Mouse (Mus musculus) lung, postnatal 0 days (tissue): Measurements from ENCODE around the gene Paqr3.

Experiments used
- CTCF ChIP-seq: IDR thresholded peaks from 2 replicates; pipeline ENCODE4 v1.5.1; 2016; ENCODE audit warnings: antibody characterized with exemption, mild to moderate bottlenecking
- EP300 ChIP-seq: IDR thresholded peaks from 2 replicates; pipeline ENCODE4 v1.6.1; 2016; ENCODE audit warnings: antibody characterized with exemption, mild to moderate bottlenecking, control low read depth

GRCm38 (mm10) chr5:97092970-97093369 is 18.4 kb downstream of the Paqr3 start:
- TF ChIP-seq EP300, result no peak
- no peak; the same call in 1 of the 2 replicates for TF ChIP-seq CTCF
